Mouse (Mus musculus) hindbrain, postnatal 0 days (tissue): ENCODE measurements at regions not wholly inside any gene's neighbourhood (a gene's known extent, or its start where the extent isn't known, plus 50 kb on each side); places are given as distances from the start of the nearest gene placed in this dataset.
A peak's percentile ranks its signal among the peaks of the same experiment; 100 is the strongest.

Experiments
- ATAC-seq: fragments of 200-750 bp; cut with Nextera tagmentation; 2 replicates; pipeline ENCODE4 v1.8.0; 2017; ENCODE audit warnings: mild to moderate bottlenecking, moderate TSS enrichment, moderate library complexity
- DNase-seq: peaks from one replicate; pipeline ENCODE4 v3.0.0-alpha.2; 2015; ENCODE audit warnings: low spot score
- H3K27ac ChIP-seq: fragments of 300-500 bp; sonication (generic); 2 replicates; pipeline ENCODE4 v1.5.1; 2014; ENCODE audit warnings: mild to moderate bottlenecking
- H3K27me3 ChIP-seq: fragments of 300-500 bp; sonication (generic); 2 replicates; pipeline ENCODE4 v1.6.1; 2014; ENCODE audit warnings: low read length, mixed read lengths; ENCODE audit not compliant: insufficient read depth
- H3K36me3 ChIP-seq: fragments of 300-500 bp; sonication (generic); 2 replicates; pipeline ENCODE4 v1.6.1; 2014; ENCODE audit warnings: low read length, mixed read lengths; ENCODE audit not compliant: insufficient read depth
- H3K4me1 ChIP-seq: fragments of 300-500 bp; sonication (generic); 2 replicates; pipeline ENCODE4 v1.6.1; 2014; ENCODE audit warnings: antibody characterized with exemption, low read length, mixed read lengths; ENCODE audit not compliant: insufficient read depth
- H3K4me2 ChIP-seq: fragments of 300-500 bp; sonication (generic); 2 replicates; pipeline ENCODE4 v1.6.1; 2014; ENCODE audit warnings: low read depth, mild to moderate bottlenecking, low read length, moderate library complexity, mixed read lengths
- H3K4me3 ChIP-seq: fragments of 300-500 bp; sonication (generic); 2 replicates; pipeline ENCODE4 v1.5.1; 2014; ENCODE audit warnings: low read length
- H3K9ac ChIP-seq: fragments of 300-500 bp; sonication (generic); replicated peaks from 2 replicates; pipeline ENCODE4 v1.6.1; 2014; ENCODE audit warnings: mild to moderate bottlenecking, low read length, moderate library complexity, mixed read lengths
- H3K9me3 ChIP-seq: fragments of 300-500 bp; sonication (generic); 2 replicates; pipeline ENCODE4 v1.6.1; 2016; ENCODE audit warnings: low read length, mixed read lengths
- CTCF ChIP-seq: IDR thresholded peaks from 2 replicates; pipeline ENCODE4 v1.5.1; 2016; ENCODE audit warnings: antibody characterized with exemption, control low read depth, low read depth
- WGBS: fragments of 180-500 bp; shearing (Covaris S2); extraction: QIAGEN DNeasy Blood & Tissue Kit; methylation state at CpG from one replicate; pipeline ENCODE4 v1.1.7; 2014; 5-methylcytosine and 5-hydroxymethylcytosine counted together

DNA sequence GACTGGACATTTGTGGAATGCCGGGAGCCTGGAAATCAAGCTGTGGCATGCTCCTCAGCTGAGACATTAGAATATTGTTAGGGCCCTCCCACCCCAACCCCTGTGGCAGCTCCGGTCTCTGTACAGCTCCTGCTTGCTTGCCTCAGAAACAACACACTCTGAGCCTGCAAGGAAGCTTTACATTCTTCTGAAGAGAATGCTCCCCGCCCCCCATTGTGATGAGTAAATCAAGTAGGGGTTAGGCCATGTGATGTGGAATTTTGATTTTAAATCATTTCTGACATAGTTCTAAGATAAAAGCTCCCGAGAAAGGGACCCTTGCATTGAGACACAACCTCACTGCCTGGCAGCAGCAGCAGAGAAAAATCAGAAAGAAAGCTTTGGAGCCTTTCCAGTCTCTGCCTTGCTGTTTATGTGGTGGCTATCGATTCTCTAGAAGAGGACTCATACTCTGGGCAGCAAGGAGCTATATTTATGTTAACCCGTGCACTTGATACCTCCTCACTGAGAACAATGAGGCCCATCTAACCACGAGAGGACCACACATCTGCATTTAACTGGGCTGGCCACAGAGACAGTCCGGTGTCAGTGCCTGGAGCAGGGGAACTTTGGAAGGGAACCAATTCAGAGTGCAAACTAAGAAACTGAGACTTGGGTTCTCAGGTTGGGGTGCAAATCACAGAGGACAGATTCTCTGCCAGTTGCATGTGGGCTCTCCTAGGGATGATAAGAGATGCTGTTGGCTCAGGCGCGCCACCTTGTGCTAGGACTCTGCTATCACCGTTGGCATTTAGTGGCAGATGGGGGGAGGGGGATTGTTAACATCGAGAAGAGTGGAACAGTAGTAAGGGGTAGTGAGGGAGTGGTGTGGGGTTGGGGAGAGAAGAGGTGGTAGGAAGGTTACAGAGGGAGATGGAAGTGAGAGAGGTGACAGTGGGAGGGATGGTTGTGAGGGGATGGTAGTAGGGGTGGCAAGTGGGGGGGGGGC lies 218.7 kb upstream of the Camk1g start:
- DNase-seq, result peak; percentile 85
- WGBS, result 17% methylated on average over 12 of the region's 12 CpGs
- Histone ChIP-seq H3K9me3 (no peaks in the 10 kb centered on the region), H3K9ac (no peak overlapping the region), H3K4me3 (no peak overlapping the region), H3K4me1 (peaks cover 7% of the 10 kb centered on the region; the same call in 1 of the 2 replicates), H3K4me2 (no peak overlapping the region), H3K27ac (no peak overlapping the region), H3K27me3 (no peaks in the 10 kb centered on the region), H3K36me3 (no peaks in the 10 kb centered on the region)
- peak; percentile 70; the same call in 1 of the 2 replicates for ATAC-seq
- TF ChIP-seq CTCF, result peak; percentile 93

DNA sequence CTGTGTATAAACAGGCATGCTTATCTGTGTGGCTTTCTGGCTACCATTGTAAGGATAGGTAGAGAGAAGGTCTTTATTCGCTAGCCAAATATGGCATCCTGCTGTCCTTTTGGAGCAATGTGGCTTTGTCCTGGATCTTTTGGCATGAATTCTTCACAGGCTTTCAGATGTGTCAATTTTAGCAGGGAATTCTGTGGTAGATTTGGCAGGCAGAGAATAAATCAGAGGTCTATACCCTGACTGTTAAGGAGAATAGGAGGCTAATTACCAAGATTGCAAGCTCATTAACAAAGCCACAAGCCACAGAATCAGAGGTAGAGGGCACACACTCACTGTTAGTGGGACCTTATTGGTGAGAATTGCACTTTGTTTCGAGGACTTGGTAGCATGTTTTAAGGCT lies 217.2 kb upstream of the Camk1g start:
- H3K27ac ChIP-seq, result no peak overlapping the region
- no peak overlapping the region for H3K4me2 ChIP-seq
- ATAC-seq (no peak), DNase-seq (no peak)
- whole genome bisulfite sequencing, result 49% methylated on average over 2 of the region's 2 CpGs
- H3K27me3 ChIP-seq, result no peaks in the 10 kb centered on the region
- no peak overlapping the region for H3K9ac ChIP-seq
- no peak overlapping the region for H3K4me3 ChIP-seq
- no peaks in the 10 kb centered on the region for H3K36me3 ChIP-seq
- no peak for TF ChIP-seq CTCF
- H3K4me1 ChIP-seq, result peaks cover 7% of the 10 kb centered on the region; the same call in 1 of the 2 replicates
- no peaks in the 10 kb centered on the region for H3K9me3 ChIP-seq

DNA sequence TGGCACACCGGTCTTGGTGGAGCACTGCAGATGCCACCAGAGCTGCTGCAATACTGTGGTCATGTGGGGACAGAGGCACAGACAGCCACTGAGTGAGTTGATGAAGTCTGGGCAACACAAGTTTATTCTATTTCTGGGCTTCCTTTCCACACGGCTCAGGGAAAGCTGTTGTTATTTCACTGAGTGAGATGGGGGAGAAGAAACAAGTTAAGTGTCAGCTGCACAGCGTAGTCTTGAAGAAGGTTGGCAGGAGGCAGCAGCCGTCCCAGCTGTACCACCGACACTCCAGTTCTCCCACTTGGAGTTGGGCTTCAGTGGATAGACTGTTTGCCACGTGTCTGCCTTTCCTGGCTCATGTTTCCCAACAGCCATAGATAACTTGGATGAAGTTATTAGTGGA lies 216.8 kb upstream of the Camk1g start:
- 0 out of 2 replicates have a peak, but pooled peaks have one; percentile 31 for ATAC-seq
- H3K4me1 ChIP-seq, result peaks cover 7% of the 10 kb centered on the region; the same call in 1 of the 2 replicates
- no peak overlapping the region for H3K4me2 ChIP-seq
- H3K9ac ChIP-seq, result no peak overlapping the region
- 38% methylated on average over 6 of the region's 6 CpGs for WGBS
- no peak for TF ChIP-seq CTCF
- no peaks in the 10 kb centered on the region for H3K27me3 ChIP-seq
- H3K27ac ChIP-seq, result no peak overlapping the region
- H3K9me3 ChIP-seq, result no peaks in the 10 kb centered on the region
- no peak overlapping the region for H3K4me3 ChIP-seq
- no peaks in the 10 kb centered on the region for H3K36me3 ChIP-seq
- no peak for DNase-seq

DNA sequence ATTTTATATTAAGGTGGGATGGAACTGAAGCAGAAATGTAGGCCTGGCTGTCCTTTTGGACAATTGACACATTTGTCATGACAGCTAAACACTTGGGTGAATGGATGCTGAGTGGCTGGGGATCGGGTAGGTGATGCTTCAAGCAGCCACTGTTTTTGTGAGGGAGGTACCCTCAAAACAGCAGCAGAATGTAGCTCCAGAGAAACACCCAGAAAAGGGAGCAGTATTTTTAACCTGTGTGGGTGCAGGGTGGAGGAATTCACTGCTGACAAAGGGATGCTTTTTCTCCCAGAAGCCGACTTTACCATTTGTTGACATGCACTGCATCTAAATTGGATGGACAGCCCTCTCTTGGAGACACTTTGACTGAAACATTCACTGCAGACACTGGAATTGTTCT lies 213.7 kb upstream of the Camk1g start:
- H3K4me2 ChIP-seq, result no peak overlapping the region
- DNase-seq (no peak), ATAC-seq (no peak)
- no peaks in the 10 kb centered on the region for H3K9me3 ChIP-seq
- H3K27me3 ChIP-seq, result no peaks in the 10 kb centered on the region
- H3K36me3 ChIP-seq, result no peaks in the 10 kb centered on the region
- H3K4me1 ChIP-seq, result 0 out of 2 replicates have a peak, but pooled peaks cover 2% of the 10 kb centered on the region
- no peak overlapping the region for H3K27ac ChIP-seq
- WGBS, result 68% methylated on average over 2 of the region's 2 CpGs
- no peak overlapping the region for H3K4me3 ChIP-seq
- H3K9ac ChIP-seq, result no peak overlapping the region
- no peak for TF ChIP-seq CTCF

DNA sequence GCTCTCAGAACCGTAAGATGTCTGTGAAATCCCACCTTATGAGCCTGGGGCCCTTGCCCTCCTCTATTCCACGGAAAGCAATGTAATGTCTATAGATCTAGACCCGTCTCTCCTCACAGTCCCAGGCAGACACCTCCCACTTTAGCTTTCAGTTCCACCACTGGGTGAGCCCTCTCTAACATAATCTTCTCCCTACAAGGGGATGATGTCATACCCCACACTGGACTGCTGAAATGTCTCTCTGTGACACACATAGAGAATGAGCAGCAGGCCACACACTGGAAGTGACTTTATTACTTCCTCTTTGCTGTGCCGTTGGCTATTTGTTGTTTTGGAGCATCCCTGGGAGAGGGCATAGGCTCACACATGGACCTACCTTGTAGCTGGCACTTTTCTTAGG lies 210.3 kb upstream of the Camk1g start:
- no peaks in the 10 kb centered on the region for H3K9me3 ChIP-seq
- DNase-seq, result no peak
- WGBS, result 85% methylated on average over 4 of the region's 4 CpGs
- no peak for TF ChIP-seq CTCF
- no peak overlapping the region for H3K4me3 ChIP-seq
- no peaks in the 10 kb centered on the region for H3K36me3 ChIP-seq
- H3K9ac ChIP-seq, result no peak overlapping the region
- ATAC-seq, result no peak
- no peak overlapping the region for H3K27ac ChIP-seq
- no peaks in the 10 kb centered on the region for H3K27me3 ChIP-seq
- no peak overlapping the region for H3K4me2 ChIP-seq
- no peaks in the 10 kb centered on the region for H3K4me1 ChIP-seq

DNA sequence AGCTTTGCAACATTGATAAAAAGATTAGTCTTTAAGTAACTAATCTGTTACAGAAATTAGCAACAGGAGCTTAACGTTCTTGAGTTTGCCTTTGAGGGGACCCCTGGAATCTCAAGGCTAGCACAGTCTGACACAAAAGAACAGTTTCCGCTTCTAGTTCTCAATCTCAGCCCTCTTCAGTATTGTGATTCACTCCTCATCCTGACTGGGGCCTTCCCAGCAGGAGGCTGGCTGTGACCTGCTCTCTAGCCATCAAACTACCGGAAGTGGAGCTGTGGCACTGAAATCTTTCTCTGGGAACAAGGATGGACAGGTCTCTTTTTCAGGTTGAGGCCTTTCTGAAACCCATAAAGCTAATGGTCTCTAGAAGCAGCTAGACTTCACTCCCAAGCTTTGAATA lies 209.6 kb upstream of the Camk1g start:
- Histone ChIP-seq H3K9me3 (no peaks in the 10 kb centered on the region), H3K27ac (no peak overlapping the region), H3K4me3 (no peak overlapping the region), H3K4me2 (no peak overlapping the region), H3K27me3 (no peaks in the 10 kb centered on the region), H3K36me3 (no peaks in the 10 kb centered on the region), H3K9ac (no peak overlapping the region), H3K4me1 (no peaks in the 10 kb centered on the region)
- no peak for TF ChIP-seq CTCF
- no peak for ATAC-seq
- 64% methylated on average over 3 of the region's 3 CpGs for WGBS
- no peak for DNase-seq

DNA sequence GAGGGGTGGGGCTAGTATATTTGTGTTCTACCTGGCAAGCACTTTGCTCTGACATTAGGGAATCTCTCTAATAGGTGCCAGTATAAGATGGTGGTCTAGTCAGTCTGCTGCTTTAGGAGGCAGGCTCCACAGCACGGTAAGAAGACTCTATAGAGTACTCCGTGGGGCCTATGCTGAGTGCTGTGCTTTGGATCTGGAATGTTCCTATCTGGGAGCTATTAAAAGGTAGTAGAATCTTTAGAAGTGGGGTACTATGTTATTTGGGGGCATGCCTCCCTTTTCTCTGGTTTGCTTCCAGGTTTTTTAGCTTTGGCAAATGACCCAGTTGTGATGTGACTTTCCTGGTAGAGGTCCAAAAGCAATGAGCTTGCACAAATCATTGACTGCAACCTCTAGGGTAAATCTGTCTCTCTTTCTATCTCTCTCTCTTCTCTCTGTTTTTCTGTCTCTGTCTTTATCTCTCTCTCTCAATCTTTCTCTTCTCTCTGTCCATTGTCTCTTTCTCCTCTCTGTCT lies 208.6 kb upstream of the Camk1g start:
- Histone ChIP-seq H3K27me3 (no peaks in the 10 kb centered on the region), H3K9ac (no peak overlapping the region), H3K36me3 (no peaks in the 10 kb centered on the region), H3K27ac (no peak overlapping the region), H3K9me3 (no peaks in the 10 kb centered on the region), H3K4me2 (no peak overlapping the region), H3K4me1 (no peaks in the 10 kb centered on the region), H3K4me3 (no peak overlapping the region)
- whole genome bisulfite sequencing, result 91% methylated on average over 2 of the region's 2 CpGs
- ATAC-seq (no peak), DNase-seq (no peak)
- TF ChIP-seq CTCF, result no peak
